Comparison of ENCODE assay signal across 16 mouse cellular contexts in genomic region chr13:14111146-14111545, GRCm38 (mm10). TPM values are rescaled to one million over a fixed set of nuclear protein-coding genes. Genes with fewer than 3 reads are reported as not detected.
A peak's percentile ranks its signal among the peaks of the same experiment; 100 is the strongest.
DNase-seq lines count a peak whose midpoint lies in the region; ATAC-seq lines count a peak whose summit lies in the region.
"Had no signal": no experiment of that assay in that cellular context is flagged by ENCODE, and none has a peak within 500 bp of the region (broad histone marks: within the 10 kb centered on the region; RNA-seq: fewer than 3 reads in every experiment).

No protein-coding gene starts in this region.

- 78% methylated on average over 1 of the region's 1 CpGs for WGBS in hindbrain, embryonic 16.5 days
- WGBS in forebrain, embryonic 12.5 days, result 88% methylated on average over 1 of the region's 1 CpGs

- H3K4me1 ChIP-seq in hindbrain, embryonic 16.5 days (ENCODE audit: control insufficient read depth, insufficient read depth, low read depth, low read length), result 0 out of 2 replicates have a peak, but pooled peaks cover 2% of the 10 kb centered on the region
- peaks cover 16% of the 10 kb centered on the region for H3K4me1 ChIP-seq in forebrain, embryonic 12.5 days
- H3K4me1 ChIP-seq: embryonic facial prominence, embryonic 13.5 days; embryonic facial prominence, embryonic 15.5 days had no signal

- H3K9me3 ChIP-seq in hindbrain, embryonic 16.5 days (ENCODE audit: control insufficient read depth, low read length), result no peaks in the 10 kb centered on the region
- H3K9me3 ChIP-seq in forebrain, embryonic 12.5 days, result no peaks in the 10 kb centered on the region
- H3K9me3 ChIP-seq: embryonic facial prominence, embryonic 13.5 days; embryonic facial prominence, embryonic 15.5 days had no signal

- ATAC-seq in megakaryocyte progenitor cell, adult 5-6 weeks (replicated peaks; ENCODE audit: poor library complexity), result peak; percentile 23; the same call in 1 of the 2 replicates
- ATAC-seq in hindbrain, embryonic 16.5 days, result no peak
- ATAC-seq in forebrain, embryonic 12.5 days (ENCODE audit: low FRiP score), result no peak
- ATAC-seq: forebrain, embryonic 14.5 days; forebrain, embryonic 16.5 days had no signal

- no peaks in the 10 kb centered on the region for H3K27me3 ChIP-seq in hindbrain, embryonic 16.5 days (replicated peaks; ENCODE audit: control insufficient read depth, insufficient read depth, low read length)
- H3K27me3 ChIP-seq in forebrain, embryonic 12.5 days, result no peaks in the 10 kb centered on the region
- H3K27me3 ChIP-seq: embryonic facial prominence, embryonic 13.5 days; embryonic facial prominence, embryonic 15.5 days had no signal

- no peak overlapping the region for H3K9ac ChIP-seq in hindbrain, embryonic 16.5 days (ENCODE audit: low read depth, low read length)
- H3K9ac ChIP-seq in forebrain, embryonic 12.5 days, result no peak overlapping the region
- H3K9ac ChIP-seq: embryonic facial prominence, embryonic 13.5 days; embryonic facial prominence, embryonic 15.5 days had no signal

- H3K27ac ChIP-seq in hindbrain, embryonic 16.5 days (ENCODE audit: low read depth, low read length), result no peak overlapping the region
- no peak overlapping the region for H3K27ac ChIP-seq in forebrain, embryonic 12.5 days
- H3K27ac ChIP-seq: embryonic facial prominence, embryonic 13.5 days; embryonic facial prominence, embryonic 15.5 days had no signal

- H3K4me2 ChIP-seq in hindbrain, embryonic 16.5 days (ENCODE audit: low read length), result no peak overlapping the region
- no peak overlapping the region for H3K4me2 ChIP-seq in forebrain, embryonic 12.5 days
- H3K4me2 ChIP-seq: embryonic facial prominence, embryonic 13.5 days; embryonic facial prominence, embryonic 15.5 days had no signal

- no peak overlapping the region for H3K4me3 ChIP-seq in hindbrain, embryonic 16.5 days (ENCODE audit: low read length)
- H3K4me3 ChIP-seq in forebrain, embryonic 12.5 days (replicated peaks), result no peak overlapping the region
- H3K4me3 ChIP-seq: embryonic facial prominence, embryonic 13.5 days; embryonic facial prominence, embryonic 15.5 days had no signal

- no peaks in the 10 kb centered on the region for H3K36me3 ChIP-seq in hindbrain, embryonic 16.5 days (ENCODE audit: control insufficient read depth, insufficient read depth, low read length)
- no peaks in the 10 kb centered on the region for H3K36me3 ChIP-seq in forebrain, embryonic 12.5 days (replicated peaks)
- H3K36me3 ChIP-seq: embryonic facial prominence, embryonic 13.5 days; embryonic facial prominence, embryonic 15.5 days had no signal

- peak; percentile 3 for DNase-seq in MEL-GATA-1-ER (ENCODE audit: extremely low read depth, low read depth)
- DNase-seq in heart, adult 18-20 months, result no peak
- DNase-seq: adrenal gland, postnatal 10 days; adrenal gland, postnatal 25 days; cerebellum, adult 11 months; cerebellum, adult 8-10 months; cerebellum, adult 9-11 months; cerebellum, postnatal 36 days; embryo, embryonic 11 days had no signal

RNA-seq across cellular contexts. Expression of gene Ggps1, which starts 47.9 kb away (rescaled TPM):
- 19.4 and 21.6 TPM in 2 replicates for total RNA-seq in megakaryocyte progenitor cell, adult 5-6 weeks (2015)
- 25.1 and 29.2 TPM in 2 replicates for total RNA-seq in megakaryocyte progenitor cell, adult 5-6 weeks (2017)
- polyA plus RNA-seq in hindbrain, embryonic 16.5 days (2015; fragmentation: Nextera tagmentation; extraction: Ambion mirVana), result 73.7 and 79.9 TPM in 2 replicates
- polyA plus RNA-seq in forebrain, embryonic 12.5 days (2016; fragmentation: Nextera tagmentation; extraction: Ambion mirVana), result 74.6 and 77.5 TPM in 2 replicates
- 10 to 100 TPM; 21.5 to 26.9 TPM for total RNA-seq in heart, adult 18-20 months (2021)

RNA-seq across cellular contexts. Expression of gene Arid4b, which starts 48.1 kb away (rescaled TPM):
- total RNA-seq in megakaryocyte progenitor cell, adult 5-6 weeks (2015), result 21.2 and 24.5 TPM in 2 replicates
- total RNA-seq in megakaryocyte progenitor cell, adult 5-6 weeks (2017), result 23.5 and 34.4 TPM in 2 replicates
- 64.0 and 65.7 TPM in 2 replicates for polyA plus RNA-seq in hindbrain, embryonic 16.5 days (2015; fragmentation: Nextera tagmentation; extraction: Ambion mirVana)
- 96.0 and 102 TPM in 2 replicates for polyA plus RNA-seq in forebrain, embryonic 12.5 days (2016; fragmentation: Nextera tagmentation; extraction: Ambion mirVana)
- 10 to 100 TPM; 18.4 to 21.7 TPM for total RNA-seq in heart, adult 18-20 months (2021)
